Mouse (Mus musculus): Measurements from ENCODE around the gene 1700001P01Rik.

1700001P01Rik gene

GRCm38 (mm10) chr11:97797369-97798082, 21.8 kb upstream of the 1700001P01Rik start:
- CTCF ChIA-PET: interaction anchor here (0.5 to 0.6 kb wide), 3 partner anchors 67 to 1075 kb away, joined by 5 to 18 read pairs (median 14); no protein-coding TSS in a partner anchor

- CTCF ChIA-PET: interaction anchor here (0.6 kb wide), 1 partner anchor 498 kb away, joined by 5 read pairs; no protein-coding TSS in a partner anchor
Observed at GRCm38 (mm10) chr11:97796910-97797309, 21.2 kb upstream of the 1700001P01Rik start.

DNA sequence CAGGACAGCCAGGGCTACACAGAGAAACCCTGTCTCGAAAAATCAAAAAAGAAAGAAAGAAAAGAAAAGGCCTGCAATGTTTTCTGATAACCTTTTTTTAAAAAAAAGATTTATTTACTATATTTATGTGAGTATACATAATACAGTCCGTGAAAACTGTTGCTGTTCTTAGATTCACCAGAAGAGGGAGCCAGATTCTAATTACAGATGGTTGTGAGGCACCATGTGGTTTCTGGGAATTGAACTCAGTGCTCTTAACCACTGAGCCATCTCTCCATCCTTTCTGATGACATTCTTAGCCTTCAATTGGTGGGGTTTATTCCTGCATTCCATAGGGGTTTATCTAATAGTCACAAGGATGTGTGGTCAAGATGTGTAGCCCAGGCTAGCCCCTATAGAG, 17.4 kb upstream of the 1700001P01Rik start:
- CTCF ChIA-PET: interaction anchor here (0.5 to 0.7 kb wide), 3 partner anchors 8 to 244 kb away, joined by 5 to 10 read pairs (median 5); no protein-coding TSS in a partner anchor

DNA sequence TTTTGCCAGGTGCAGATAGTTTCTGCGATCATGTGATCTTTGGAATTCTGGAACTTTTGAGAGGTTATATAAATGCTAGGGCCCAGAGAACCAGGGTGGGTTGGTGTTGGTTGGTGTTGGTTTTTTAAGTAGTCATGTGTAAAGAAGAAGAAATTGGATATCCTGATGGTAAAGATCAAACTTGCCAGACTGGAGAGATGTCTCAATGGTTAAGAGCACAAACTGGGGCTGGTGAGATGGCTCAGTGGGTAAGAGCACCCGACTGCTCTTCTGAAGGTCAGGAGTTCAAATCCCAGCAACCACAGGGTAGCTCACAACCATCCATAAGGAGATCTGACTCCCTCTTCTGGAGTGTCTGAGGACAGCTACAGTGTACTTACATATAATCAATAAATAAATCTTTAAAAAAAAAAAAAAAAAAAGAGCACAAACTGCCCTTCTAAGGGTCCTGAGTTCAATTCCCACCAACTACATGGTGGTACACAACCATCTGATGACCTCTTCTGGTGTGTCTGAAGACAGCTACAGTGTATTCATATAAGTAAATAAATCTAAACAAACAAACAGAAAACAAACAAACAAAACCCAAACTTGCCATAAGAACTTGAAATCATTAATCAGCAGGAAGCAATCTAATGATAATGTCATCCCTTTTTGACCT, 15.2 kb upstream of the 1700001P01Rik start:
- CTCF ChIA-PET: interaction anchor here (0.7 to 1.2 kb wide), 2 partner anchors 95 to 213 kb away, joined by 5 to 10 read pairs; no protein-coding TSS in a partner anchor

- CTCF ChIA-PET: no interaction called here
Observed at GRCm38 (mm10) chr11:97789727-97790126, 14.0 kb upstream of the 1700001P01Rik start.

DNA sequence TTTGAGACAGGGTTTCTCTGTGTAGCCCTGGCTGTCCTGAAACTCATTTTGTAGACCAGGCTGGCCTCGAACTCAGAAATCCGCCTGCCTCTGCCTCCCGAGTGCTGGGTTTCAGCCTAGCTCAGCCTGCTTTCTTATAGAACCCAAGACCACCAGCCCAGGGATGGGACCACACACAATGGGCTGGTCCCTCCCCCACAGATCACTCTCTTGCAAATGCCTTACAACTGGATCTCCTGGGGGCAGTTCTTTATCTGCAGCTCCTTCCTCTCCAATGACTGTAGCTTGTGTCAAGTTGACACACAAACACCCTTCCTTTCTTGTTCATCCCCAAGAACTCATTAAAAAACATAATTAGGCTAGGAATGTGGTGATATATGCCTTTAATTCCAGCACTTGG, 12.2 kb upstream of the 1700001P01Rik start:
- CTCF ChIA-PET: no interaction called here

- CTCF ChIA-PET: interaction anchor here (0.5 to 0.6 kb wide), 2 partner anchors 17 to 119 kb away, joined by 3 to 5 read pairs; no protein-coding TSS in a partner anchor
Observed at GRCm38 (mm10) chr11:97782564-97782895, 6.8 kb upstream of the 1700001P01Rik start.

DNA sequence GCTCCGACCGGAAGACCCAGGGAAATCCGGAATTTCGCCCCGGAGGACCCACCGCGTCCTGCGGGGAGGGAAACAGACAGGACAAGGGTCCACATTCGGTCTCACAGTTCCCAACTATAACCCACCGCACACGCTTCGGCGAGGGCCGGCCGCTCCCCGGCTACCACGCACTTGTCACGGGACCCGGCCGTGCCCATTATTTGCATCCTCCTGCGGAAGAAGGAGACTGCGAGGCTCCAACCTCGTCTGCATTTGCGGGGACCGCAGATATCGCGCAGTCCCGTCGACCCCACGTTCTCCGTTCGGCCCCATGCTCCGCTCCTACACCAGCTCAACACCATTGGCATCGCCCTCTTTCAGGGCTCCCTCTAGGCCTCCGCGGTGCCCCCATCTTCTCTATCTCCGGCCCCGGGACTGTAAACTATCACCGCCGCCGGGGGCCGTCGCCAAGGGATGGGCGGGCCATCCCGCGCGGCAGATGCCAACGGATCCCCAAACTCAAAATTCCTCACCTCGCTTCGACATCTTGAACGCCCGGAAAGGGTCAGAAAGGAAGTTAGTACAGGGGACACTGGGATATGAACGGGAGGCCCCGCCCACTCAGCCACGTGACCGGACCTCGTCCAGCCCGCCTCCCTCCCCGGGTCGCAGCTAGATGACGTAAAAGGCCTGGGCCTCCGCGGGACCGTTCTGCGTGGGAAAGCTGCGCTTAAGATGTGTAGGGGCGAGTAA, 6.3 kb upstream of the 1700001P01Rik start, which contains the start of gene Rpl23:
Gene Rpl23 (minus strand): TSS at position 606 of the 732 bp plus-strand sequence.
- CTCF ChIA-PET: no interaction called here

GRCm38 (mm10) chr11:97781478-97781831, 5.7 kb upstream of the 1700001P01Rik start:
- CTCF ChIA-PET: interaction anchor here (0.7 kb wide), 1 partner anchor 84 kb away, joined by 3 read pairs; no protein-coding TSS in a partner anchor

GRCm38 (mm10) chr11:97779968-97780701, 4.4 kb upstream of the 1700001P01Rik start:
- CTCF ChIA-PET: no interaction called here

GRCm38 (mm10) chr11:97778918-97779317, 3.2 kb upstream of the 1700001P01Rik start:
- CTCF ChIA-PET: no interaction called here

- CTCF ChIA-PET: no interaction called here
Observed at GRCm38 (mm10) chr11:97777129-97777529, 1.4 kb upstream of the 1700001P01Rik start.

DNA sequence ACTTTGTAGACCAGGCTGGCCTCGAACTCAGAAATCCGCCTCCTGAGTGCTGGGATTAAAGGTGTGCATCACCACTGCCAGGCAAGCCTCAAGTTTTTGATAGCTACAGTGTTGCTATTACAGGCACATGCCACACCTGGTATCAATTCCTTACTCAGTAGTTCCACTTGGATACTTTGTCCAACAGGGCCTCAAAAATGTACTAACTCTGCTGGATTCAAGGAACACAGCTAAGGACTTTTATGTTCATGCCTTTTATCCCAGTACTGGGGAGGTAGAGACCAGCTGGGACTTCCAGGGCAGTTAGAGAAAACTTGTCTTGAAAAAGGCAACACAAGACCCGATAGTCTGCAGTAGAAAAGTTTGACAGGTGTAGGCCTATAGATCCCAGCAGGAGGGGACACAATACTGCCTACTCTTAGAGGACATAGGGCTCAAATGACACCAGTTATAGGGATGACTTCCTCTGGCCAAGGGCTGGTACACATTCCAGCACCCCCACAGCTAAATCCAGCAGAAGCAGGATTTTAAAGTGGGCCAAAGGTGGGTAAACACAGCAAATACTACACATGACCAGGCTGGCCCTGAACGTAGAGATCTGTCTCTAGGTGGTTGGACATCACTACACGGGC, 895 bp upstream of the 1700001P01Rik start:
- CTCF ChIA-PET: no interaction called here

GRCm38 (mm10) chr11:97775186-97775585, 532 bp downstream of the 1700001P01Rik start:
- CTCF ChIA-PET: no interaction called here

DNA sequence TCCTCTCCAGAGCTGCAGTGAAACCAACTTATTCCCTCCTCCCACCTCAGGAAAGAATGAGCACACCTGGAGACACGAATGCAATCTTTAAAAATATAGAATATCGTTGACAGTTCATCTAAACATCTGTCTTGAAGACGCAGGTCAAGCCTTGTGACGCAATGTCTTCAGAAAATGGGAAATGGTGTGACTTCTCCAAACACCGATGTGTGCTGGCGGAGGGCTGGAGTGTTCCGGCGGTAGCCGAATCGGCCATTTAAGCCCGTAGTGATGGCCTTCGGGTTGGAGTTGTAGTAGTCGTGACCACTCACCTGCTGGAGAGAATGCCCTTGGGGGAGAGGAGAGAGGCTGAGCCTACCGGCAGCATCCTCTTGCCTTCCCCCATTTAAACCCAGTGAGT, 4.3 kb downstream of the 1700001P01Rik start:
- CTCF ChIA-PET: no interaction called here

- CTCF ChIA-PET: interaction anchor here (0.7 kb wide), 1 partner anchor 16 kb away, joined by 4 read pairs; no protein-coding TSS in a partner anchor
Observed at GRCm38 (mm10) chr11:97769704-97770103, 6.0 kb downstream of the 1700001P01Rik start.

GRCm38 (mm10) chr11:97766154-97766881, 9.4 kb downstream of the 1700001P01Rik start, which contains the start of gene Cwc25:
TSS of gene Cwc25 (minus strand) at chr11:97766556.
- CTCF ChIA-PET: interaction anchor here (0.6 kb wide), 2 partner anchors 16 to 56 kb away, joined by 3 read pairs; no protein-coding TSS in a partner anchor

DNA sequence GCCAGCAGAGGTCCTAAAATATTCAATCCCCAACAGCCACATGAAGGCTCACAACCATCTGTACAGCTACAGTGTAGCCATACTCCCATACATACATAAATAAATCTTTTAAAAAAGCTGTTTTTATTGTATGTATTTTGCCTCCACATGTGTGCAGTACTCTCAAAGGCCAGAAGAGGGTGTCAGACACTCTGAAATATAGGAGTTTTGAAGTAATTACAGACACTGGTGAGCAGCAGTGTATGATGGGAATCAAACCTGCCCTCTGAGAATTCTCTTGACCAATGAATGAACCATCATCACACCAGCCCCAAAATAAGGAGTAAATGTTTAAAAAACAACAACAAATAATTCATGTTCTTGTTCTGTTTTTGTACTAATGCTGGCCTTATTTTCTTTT, 14.1 kb downstream of the 1700001P01Rik start:
- CTCF ChIA-PET: no interaction called here

- CTCF ChIA-PET: interaction anchor here (0.6 to 0.9 kb wide), 2 partner anchors 74 to 429 kb away, joined by 3 to 4 read pairs; no protein-coding TSS in a partner anchor
Observed at GRCm38 (mm10) chr11:97758942-97759341, 16.8 kb downstream of the 1700001P01Rik start.

- CTCF ChIA-PET: no interaction called here
Observed at GRCm38 (mm10) chr11:97758125-97758524, 17.6 kb downstream of the 1700001P01Rik start.

Measured in spleen, embryonic (tissue).